In the genomic region with DNA sequence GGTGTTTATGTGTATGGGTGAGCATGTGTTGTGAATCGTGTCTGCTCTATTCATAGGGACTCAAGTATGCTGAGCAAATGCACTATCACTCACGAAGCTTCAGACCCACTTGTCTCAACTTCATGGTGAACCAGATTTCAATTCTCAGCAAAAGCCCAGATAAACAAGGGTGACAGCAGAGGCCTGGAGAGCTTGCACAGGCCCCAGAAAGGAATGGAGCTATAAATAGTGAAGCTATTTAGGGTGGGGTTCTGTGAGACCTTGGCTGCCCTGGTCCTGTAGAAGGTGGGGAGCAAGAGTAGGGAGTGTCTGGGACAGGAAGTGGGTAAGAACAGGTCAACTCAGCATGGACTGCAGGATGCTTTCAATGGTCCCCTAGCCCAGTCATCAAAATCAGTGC, we compare ENCODE assay signal across 27 mouse cellular contexts. TPM values are rescaled to one million over a fixed set of nuclear protein-coding genes. Genes with fewer than 3 reads are reported as not detected.
DNase-seq lines count a peak whose midpoint lies in the region; ATAC-seq and TF ChIP-seq lines count a peak whose summit lies in the region.
"Had no signal": no experiment of that assay in that cellular context is flagged by ENCODE, and none has a peak within 500 bp of the region (broad histone marks: within the 10 kb centered on the region; RNA-seq: fewer than 3 reads in every experiment).

No protein-coding gene starts in this region.

- no peaks in the 10 kb centered on the region for H3K79me2 ChIP-seq in myocyte (ENCODE audit: control insufficient read depth, insufficient read depth)

- H3K36me3 ChIP-seq in intestine, embryonic 16.5 days (ENCODE audit: control insufficient read depth, insufficient read depth, low read length): no peaks in the 10 kb centered on the region
- peaks cover 13% of the 10 kb centered on the region; the same call in 1 of the 2 replicates for H3K36me3 ChIP-seq in intestine, postnatal 0 days (ENCODE audit: control insufficient read depth, insufficient read depth)
- H3K36me3 ChIP-seq in heart, embryonic 14.5 days (ENCODE audit: control insufficient read depth, insufficient read depth, low read length): peaks cover 85% of the 10 kb centered on the region
- peaks cover 4% of the 10 kb centered on the region for H3K36me3 ChIP-seq in myocyte (ENCODE audit: control insufficient read depth, insufficient read depth)
- H3K36me3 ChIP-seq: embryonic facial prominence, embryonic 12.5 days; forebrain, embryonic 12.5 days; hindbrain, embryonic 12.5 days; limb, embryonic 10.5 days; midbrain, embryonic 10.5 days; neural tube, embryonic 15.5 days had no signal

- H3ac ChIP-seq in myocyte (ENCODE audit: control insufficient read depth, insufficient read length): no peak overlapping the region

- no peak for TF ChIP-seq POLR2A in myocyte (IDR thresholded peaks at IDR 0.05; ENCODE audit: insufficient read length, low read depth)
- no peak for TF ChIP-seq POLR2A in cerebellum, adult 2 months (IDR thresholded peaks at IDR 0.05; ENCODE audit: borderline replicate concordance, insufficient read depth, low read length)

- ATAC-seq in intestine, embryonic 16.5 days: no peak
- ATAC-seq in intestine, postnatal 0 days: no peak
- ATAC-seq in heart, embryonic 14.5 days (ENCODE audit: insufficient number of reproducible peaks, insufficient read depth, low FRiP score, low read depth): peak; percentile 48; the same call in 1 of the 2 replicates
- no peak for ATAC-seq in frontal cortex, adult (ENCODE audit: low TSS enrichment)
- ATAC-seq: liver, postnatal 0 days; midbrain, embryonic 16.5 days had no signal

- TF ChIP-seq CTCF in intestine, postnatal 0 days (IDR thresholded peaks at IDR 0.05; ENCODE audit: low read depth): no peak
- TF ChIP-seq CTCF in cerebellum, adult 2 months (IDR thresholded peaks at IDR 0.05; ENCODE audit: borderline replicate concordance, insufficient read depth, low read depth, low read length): no peak

- H3K9ac ChIP-seq in intestine, embryonic 16.5 days (ENCODE audit: low read depth, low read length): no peak overlapping the region
- H3K9ac ChIP-seq in intestine, postnatal 0 days (ENCODE audit: low read depth, low read length): no peak overlapping the region
- H3K9ac ChIP-seq in heart, embryonic 14.5 days (ENCODE audit: low read length): peak overlapping the region; percentile 58
- H3K9ac ChIP-seq: embryonic facial prominence, embryonic 12.5 days; forebrain, embryonic 12.5 days; hindbrain, embryonic 12.5 days; liver, postnatal 0 days; neural tube, embryonic 15.5 days had no signal

- H3K4me3 ChIP-seq in intestine, embryonic 16.5 days (ENCODE audit: low read length): no peak overlapping the region
- no peak overlapping the region for H3K4me3 ChIP-seq in intestine, postnatal 0 days (ENCODE audit: low read depth, low read length)
- H3K4me3 ChIP-seq in heart, embryonic 14.5 days (ENCODE audit: control insufficient read depth in 1 of 2, insufficient read depth in 1 of 2, low read depth in 1 of 2, low read length in 2 of 2): no peak overlapping the region
- H3K4me3 ChIP-seq in myocyte: no peak overlapping the region
- H3K4me3 ChIP-seq in cerebellum, adult 2 months (replicated peaks; ENCODE audit: insufficient read depth, low read depth, low read length): no peak overlapping the region
- H3K4me3 ChIP-seq: embryonic facial prominence, embryonic 12.5 days; forebrain, embryonic 12.5 days; hindbrain, embryonic 12.5 days; layer of hippocampus, adult 2 months; limb, embryonic 10.5 days; midbrain, embryonic 10.5 days; neural tube, embryonic 15.5 days had no signal

- no peak overlapping the region for H3K4me2 ChIP-seq in intestine, embryonic 16.5 days (ENCODE audit: low read depth, low read length)
- no peak overlapping the region for H3K4me2 ChIP-seq in intestine, postnatal 0 days (replicated peaks; ENCODE audit: low read depth)
- peak overlapping the region; percentile 44 for H3K4me2 ChIP-seq in heart, embryonic 14.5 days (ENCODE audit: low read length)
- peak overlapping the region; percentile 44 for H3K4me2 ChIP-seq in myocyte (ENCODE audit: low read depth)
- H3K4me2 ChIP-seq: embryonic facial prominence, embryonic 12.5 days; forebrain, embryonic 12.5 days; hindbrain, embryonic 12.5 days; neural tube, embryonic 15.5 days had no signal

- peaks cover 2% of the 10 kb centered on the region; the same call in 1 of the 2 replicates for H3K27me3 ChIP-seq in intestine, embryonic 16.5 days (replicated peaks; ENCODE audit: control insufficient read depth, insufficient read depth, low read length)
- no peaks in the 10 kb centered on the region for H3K27me3 ChIP-seq in intestine, postnatal 0 days (replicated peaks; ENCODE audit: control insufficient read depth, insufficient read depth, low read length)
- H3K27me3 ChIP-seq in heart, embryonic 14.5 days (ENCODE audit: control insufficient read depth, insufficient read depth, low read length): peaks cover 4% of the 10 kb centered on the region; the same call in 1 of the 2 replicates
- H3K27me3 ChIP-seq in myocyte (ENCODE audit: control insufficient read depth, insufficient read depth, insufficient read length): no peaks in the 10 kb centered on the region
- no peaks in the 10 kb centered on the region for H3K27me3 ChIP-seq in cerebellum, adult 2 months (ENCODE audit: control insufficient read depth, insufficient read depth, low read length)
- H3K27me3 ChIP-seq: neural tube, embryonic 15.5 days had no signal

- WGBS in intestine, embryonic 16.5 days: 40% methylated on average over 2 of the region's 2 CpGs
- 53% methylated on average over 2 of the region's 2 CpGs for WGBS in intestine, postnatal 0 days
- WGBS in heart, embryonic 14.5 days: 36% methylated on average over 2 of the region's 2 CpGs
- WGBS in cerebellum, adult 2 months: 86% methylated on average over 2 of the region's 2 CpGs

- H3K4me1 ChIP-seq in intestine, embryonic 16.5 days (ENCODE audit: control insufficient read depth, insufficient read depth, low read length): peaks cover 5% of the 10 kb centered on the region; the same call in 1 of the 2 replicates
- H3K4me1 ChIP-seq in intestine, postnatal 0 days (replicated peaks; ENCODE audit: control insufficient read depth, insufficient read depth, low read length): peaks cover 4% of the 10 kb centered on the region; the same call in 1 of the 2 replicates
- peaks cover 32 to 57% of the 10 kb centered on the region in 2 experiments for H3K4me1 ChIP-seq in heart, embryonic 14.5 days (ENCODE audit: control insufficient read depth in 2 of 2, insufficient read depth in 2 of 2, low read length in 2 of 2)
- H3K4me1 ChIP-seq in cerebellum, adult 2 months (ENCODE audit: control insufficient read depth, insufficient read depth, low read length): no peaks in the 10 kb centered on the region

- H3K9me3 ChIP-seq in intestine, embryonic 16.5 days (ENCODE audit: control insufficient read depth, low read length): no peaks in the 10 kb centered on the region
- no peaks in the 10 kb centered on the region for H3K9me3 ChIP-seq in intestine, postnatal 0 days (ENCODE audit: control insufficient read depth)
- H3K9me3 ChIP-seq in heart, embryonic 14.5 days (ENCODE audit: control insufficient read depth, low read length): no peaks in the 10 kb centered on the region
- H3K9me3 ChIP-seq: embryonic facial prominence, embryonic 12.5 days; forebrain, embryonic 12.5 days; hindbrain, embryonic 12.5 days; limb, embryonic 10.5 days; midbrain, embryonic 10.5 days; neural tube, embryonic 15.5 days had no signal

- H3K27ac ChIP-seq in intestine, embryonic 16.5 days (ENCODE audit: low read length): peak overlapping the region; percentile 49; the same call in 1 of the 2 replicates
- no peak overlapping the region for H3K27ac ChIP-seq in intestine, postnatal 0 days (ENCODE audit: low read depth, low read length)
- H3K27ac ChIP-seq in heart, embryonic 14.5 days (replicated peaks in 1 of 2; ENCODE audit: control insufficient read depth in 1 of 2, insufficient read depth in 1 of 2, low read depth in 2 of 2, low read length in 2 of 2): peak overlapping the region; percentile 75 to 95
- H3K27ac ChIP-seq in cerebellum, adult 2 months (ENCODE audit: insufficient read depth, low read length): no peak overlapping the region
- H3K27ac ChIP-seq: embryonic facial prominence, embryonic 12.5 days; forebrain, embryonic 12.5 days; hindbrain, embryonic 12.5 days; layer of hippocampus, adult 2 months; limb, embryonic 10.5 days; midbrain, embryonic 10.5 days; neural tube, embryonic 15.5 days had no signal

- no peak for DNase-seq in cerebellum, adult 2 months
- no peak for DNase-seq in urinary bladder, postnatal 25 days (ENCODE audit: low spot score)
- DNase-seq: adrenal gland, adult 2 months; cerebellum, adult 18-20 months; cerebellum, postnatal 25 days; kidney, adult 9 months; kidney, postnatal 14 days; liver, postnatal 0 days; lung, postnatal 10 days; thymus, adult 18-20 months; thymus, postnatal 36 days had no signal

TF ChIP-seq in myocyte, 11 proteins besides CTCF, POLR2A, EP300 and RAD21 (continues in another document):
- no peak for TF ChIP-seq POLR2AphosphoS2 (IDR thresholded peaks at IDR 0.05; ENCODE audit: insufficient read length, low read depth)

RNA-seq across cellular contexts. Expression of a gene that starts 21.9 kb away (rescaled TPM):
- polyA plus RNA-seq in intestine, embryonic 16.5 days (2015; fragmentation: Nextera tagmentation; extraction: Ambion mirVana): not detected in 2 replicates
- polyA plus RNA-seq in intestine, postnatal 0 days (2015; fragmentation: Nextera tagmentation; extraction: Ambion mirVana): not detected in 2 replicates
- not detected in 2 replicates for polyA plus RNA-seq in heart, embryonic 14.5 days (2014; fragmentation: Nextera tagmentation; extraction: Ambion mirVana)
- not detected for polyA plus RNA-seq in myocyte (2012; fragmentation: generic; extraction: Trizol)
- not detected in 2 replicates for polyA plus RNA-seq in cerebellum, adult 2 months (2012; rRNA removed)
- polyA plus RNA-seq: adrenal gland, adult 2 months; C2C12; embryonic facial prominence, embryonic 12.5 days; forebrain, embryonic 12.5 days; frontal cortex, adult 2 months; hindbrain, embryonic 12.5 days; limb, embryonic 10.5 days; liver, adult 2 months; liver, postnatal 0 days; midbrain, embryonic 10.5 days; midbrain, embryonic 16.5 days; neural tube, embryonic 15.5 days had no signal

RNA-seq across cellular contexts. Expression of a gene that starts 41.4 kb away (rescaled TPM):
- polyA plus RNA-seq in intestine, embryonic 16.5 days (2015; fragmentation: Nextera tagmentation; extraction: Ambion mirVana): 11.0 and 15.6 TPM in 2 replicates
- polyA plus RNA-seq in intestine, postnatal 0 days (2015; fragmentation: Nextera tagmentation; extraction: Ambion mirVana): 18.8 and 19.3 TPM in 2 replicates
- 44.2 and 49.0 TPM in 2 replicates for polyA plus RNA-seq in heart, embryonic 14.5 days (2014; fragmentation: Nextera tagmentation; extraction: Ambion mirVana)
- polyA plus RNA-seq in myocyte (2012; fragmentation: generic; extraction: Trizol): 10.5 TPM
- 23.3 and 24.3 TPM in 2 replicates for polyA plus RNA-seq in cerebellum, adult 2 months (2012; rRNA removed)

RNA-seq across cellular contexts. Expression of a gene that starts 43.9 kb away (rescaled TPM):
- 12.8 and 15.7 TPM in 2 replicates for polyA plus RNA-seq in intestine, embryonic 16.5 days (2015; fragmentation: Nextera tagmentation; extraction: Ambion mirVana)
- polyA plus RNA-seq in intestine, postnatal 0 days (2015; fragmentation: Nextera tagmentation; extraction: Ambion mirVana): 15.2 and 16.2 TPM in 2 replicates
- 301 and 314 TPM in 2 replicates for polyA plus RNA-seq in heart, embryonic 14.5 days (2014; fragmentation: Nextera tagmentation; extraction: Ambion mirVana)
- polyA plus RNA-seq in myocyte (2012; fragmentation: generic; extraction: Trizol): 83.9 TPM
- polyA plus RNA-seq in cerebellum, adult 2 months (2012; rRNA removed): 7.0 TPM in 2 replicates

RNA-seq across cellular contexts. Expression of a gene that starts 55.4 kb away (rescaled TPM):
- polyA plus RNA-seq in intestine, embryonic 16.5 days (2015; fragmentation: Nextera tagmentation; extraction: Ambion mirVana): 0.34 TPM in 1 of 2 replicates, not detected in the other
- 0.26 and 0.69 TPM in 2 replicates for polyA plus RNA-seq in intestine, postnatal 0 days (2015; fragmentation: Nextera tagmentation; extraction: Ambion mirVana)
- polyA plus RNA-seq in heart, embryonic 14.5 days (2014; fragmentation: Nextera tagmentation; extraction: Ambion mirVana): 5.0 and 5.2 TPM in 2 replicates
- polyA plus RNA-seq in myocyte (2012; fragmentation: generic; extraction: Trizol): 0.23 TPM
- polyA plus RNA-seq in cerebellum, adult 2 months (2012; rRNA removed): 0.17 and 0.33 TPM in 2 replicates
- polyA plus RNA-seq: C2C12; hindbrain, embryonic 12.5 days; limb, embryonic 10.5 days; liver, adult 2 months; liver, postnatal 0 days; midbrain, embryonic 16.5 days had no signal

Comparison
In these comparisons a context has a peak if more than half of its experiments do, and no peak if none do; other contexts are left out.
1. H3K27ac ChIP-seq: peak in intestine, embryonic 16.5 days (single experiment) and heart, embryonic 14.5 days (2 of 2); none in intestine, postnatal 0 days (single experiment) and cerebellum, adult 2 months (single experiment).
2. H3K4me2 ChIP-seq: peak in heart, embryonic 14.5 days (single experiment) and myocyte (single experiment); none in intestine, embryonic 16.5 days (single experiment) and intestine, postnatal 0 days (single experiment).